Mouse (Mus musculus): Measurements from ENCODE around the gene Il17c. TPM values are rescaled to one million over a fixed set of nuclear protein-coding genes. Genes with fewer than 3 reads are reported as not detected.
A peak's percentile ranks its signal among the peaks of the same experiment; 100 is the strongest.

The Il17c gene
- polyA plus RNA-seq, 1 experiment from 2014 or later = 0.29 TPM

DNA sequence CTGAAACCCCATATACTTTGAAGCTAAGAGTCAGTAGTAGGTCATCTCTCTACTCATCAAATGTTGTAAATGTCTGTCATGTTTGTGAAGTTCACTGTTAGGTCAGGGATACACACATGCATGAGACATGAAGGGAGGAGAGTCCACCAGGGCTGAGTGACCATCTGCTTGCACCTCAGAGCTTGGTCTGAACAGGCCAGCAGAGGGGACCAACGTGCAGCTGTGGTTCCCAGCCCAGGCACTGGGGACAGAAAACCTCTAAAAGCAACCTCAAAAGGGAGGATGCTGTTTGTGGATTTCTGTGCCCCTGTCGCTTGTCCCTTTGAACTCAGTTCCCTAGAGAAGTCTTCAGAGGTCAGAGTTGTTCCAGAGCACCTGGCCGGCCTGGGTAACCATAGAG is 23.4 kb downstream of the Il17c start:
- Histone ChIP-seq H3K4me1 (peaks cover 33% of the 10 kb centered on the region), H3K36me3 (replicated peaks) (no peaks in the 10 kb centered on the region), H3K4me3 (no peak overlapping the region), H3K27me3 (replicated peaks; ENCODE audit: low read depth, poor library complexity, severe bottlenecking) (0 out of 2 replicates have a peak, but pooled peaks cover 4% of the 10 kb centered on the region), H3K9me3 (no peaks in the 10 kb centered on the region), H3K27ac (replicated peaks) (no peak overlapping the region)
- 68% methylated on average over 3 of the region's 3 CpGs for WGBS
- DNase-seq (ENCODE audit: low spot score) = no peak

DNA sequence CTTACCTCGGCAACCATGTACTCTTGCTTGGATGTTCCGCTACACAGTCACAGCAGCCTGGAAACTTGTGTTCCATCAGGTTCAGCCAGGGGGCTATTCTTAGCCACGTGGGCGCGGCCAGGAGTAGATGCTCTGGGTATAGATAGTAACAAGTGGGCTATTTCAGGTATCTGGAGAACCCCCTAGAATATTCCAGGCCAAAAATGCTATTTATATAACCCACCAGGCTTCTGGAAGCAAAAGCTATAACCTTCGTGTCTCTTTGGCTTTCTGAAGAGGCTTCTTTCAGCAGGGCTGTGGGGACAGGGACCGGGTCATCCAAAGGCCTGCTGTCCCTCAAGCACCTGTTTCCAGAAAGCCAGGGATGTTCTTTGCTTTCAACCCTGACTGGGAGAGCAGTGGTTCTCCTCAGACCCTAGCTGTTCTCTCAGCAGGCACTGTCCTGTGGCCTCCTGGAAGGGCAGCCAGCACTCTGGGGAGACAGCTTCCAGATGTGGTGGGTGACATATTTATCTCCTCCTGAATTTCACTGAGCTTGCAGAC is 29.4 kb downstream of the Il17c start:
- H3K4me1 ChIP-seq = 0 out of 2 replicates have a peak, but pooled peaks cover under 1% of the 10 kb centered on the region
- DNase-seq (ENCODE audit: low spot score) = no peak
- no peaks in the 10 kb centered on the region for H3K9me3 ChIP-seq
- H3K36me3 ChIP-seq (replicated peaks) = no peaks in the 10 kb centered on the region
- no peak overlapping the region for H3K4me3 ChIP-seq
- H3K27me3 ChIP-seq (replicated peaks; ENCODE audit: low read depth, poor library complexity, severe bottlenecking) = peaks cover 11% of the 10 kb centered on the region
- 86% methylated on average over 7 of the region's 7 CpGs for WGBS
- H3K27ac ChIP-seq (replicated peaks) = no peak overlapping the region

DNA sequence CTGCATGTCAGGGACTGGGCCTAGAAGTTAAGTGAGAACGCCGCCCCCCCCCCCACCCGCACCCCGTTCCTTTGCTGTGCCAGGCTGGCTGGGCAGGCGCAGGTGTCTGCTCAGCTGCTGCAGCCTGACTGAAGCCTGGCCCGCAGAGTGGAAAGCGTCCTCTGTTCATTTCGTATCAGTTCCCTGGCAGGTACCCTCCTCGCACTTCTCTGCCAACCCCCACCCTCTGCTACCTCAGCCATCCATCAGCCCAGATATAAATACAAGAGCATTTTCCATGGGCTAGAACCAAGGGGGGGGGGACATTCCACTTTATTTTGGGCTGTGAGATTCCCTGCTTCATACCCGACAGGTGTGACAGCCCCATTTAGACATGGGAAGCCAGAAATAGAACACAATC is 30.3 kb downstream of the Il17c start:
- H3K4me3 ChIP-seq = no peak overlapping the region
- H3K9me3 ChIP-seq = no peaks in the 10 kb centered on the region
- no peak for DNase-seq (ENCODE audit: low spot score)
- no peaks in the 10 kb centered on the region for H3K36me3 ChIP-seq (replicated peaks)
- H3K27ac ChIP-seq (replicated peaks) = no peak overlapping the region
- 88% methylated on average over 10 of the region's 10 CpGs for WGBS
- H3K27me3 ChIP-seq (replicated peaks; ENCODE audit: low read depth, poor library complexity, severe bottlenecking) = peaks cover 20% of the 10 kb centered on the region
- H3K4me1 ChIP-seq = no peaks in the 10 kb centered on the region

DNA sequence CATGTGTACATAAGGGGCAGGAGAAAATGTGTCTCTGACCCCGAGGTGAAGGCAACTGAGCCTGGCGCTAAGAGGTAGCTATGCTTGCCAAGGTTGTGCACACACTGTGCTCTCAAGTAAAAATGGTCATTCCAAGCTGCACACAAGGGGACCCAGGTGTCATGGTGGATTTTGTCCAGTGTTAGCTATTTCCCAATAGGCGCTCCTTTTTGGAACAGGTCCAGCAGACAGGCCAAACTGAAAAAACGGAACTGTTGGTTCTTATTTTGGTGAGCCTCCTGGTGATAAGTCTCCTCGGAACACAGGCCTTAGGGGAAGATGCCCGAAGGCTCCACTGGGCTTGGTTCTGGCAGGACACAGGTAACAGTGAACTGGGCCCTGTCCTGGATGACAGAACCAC is 32.6 kb downstream of the Il17c start:
- Histone ChIP-seq H3K4me1 (no peaks in the 10 kb centered on the region), H3K27ac (replicated peaks) (no peak overlapping the region), H3K36me3 (replicated peaks) (no peaks in the 10 kb centered on the region), H3K9me3 (no peaks in the 10 kb centered on the region), H3K27me3 (replicated peaks; ENCODE audit: low read depth, poor library complexity, severe bottlenecking) (peaks cover 39% of the 10 kb centered on the region), H3K4me3 (no peak overlapping the region)
- DNase-seq (ENCODE audit: low spot score) = no peak
- WGBS = 89% methylated on average over 6 of the region's 6 CpGs

DNA sequence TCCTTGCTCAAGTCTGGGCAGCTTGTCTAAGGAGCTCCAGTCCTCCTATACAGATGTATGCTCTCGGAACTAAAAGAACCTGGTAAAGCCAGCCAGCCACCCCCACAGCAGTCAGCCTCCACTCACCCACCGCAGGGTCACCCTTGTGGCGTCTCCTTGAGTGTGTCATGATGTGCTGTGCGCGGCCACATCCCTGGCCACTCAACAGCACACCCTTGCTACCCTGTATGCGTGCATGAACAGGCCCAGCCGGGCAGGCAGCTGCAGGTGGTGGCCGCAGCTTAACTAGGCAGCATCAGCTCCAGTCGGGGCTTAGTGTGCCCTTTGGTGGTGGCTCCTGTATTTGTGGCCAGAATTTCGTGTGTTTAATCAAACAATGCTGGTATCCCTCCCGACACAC is 35.4 kb downstream of the Il17c start:
- no peaks in the 10 kb centered on the region for H3K9me3 ChIP-seq

DNA sequence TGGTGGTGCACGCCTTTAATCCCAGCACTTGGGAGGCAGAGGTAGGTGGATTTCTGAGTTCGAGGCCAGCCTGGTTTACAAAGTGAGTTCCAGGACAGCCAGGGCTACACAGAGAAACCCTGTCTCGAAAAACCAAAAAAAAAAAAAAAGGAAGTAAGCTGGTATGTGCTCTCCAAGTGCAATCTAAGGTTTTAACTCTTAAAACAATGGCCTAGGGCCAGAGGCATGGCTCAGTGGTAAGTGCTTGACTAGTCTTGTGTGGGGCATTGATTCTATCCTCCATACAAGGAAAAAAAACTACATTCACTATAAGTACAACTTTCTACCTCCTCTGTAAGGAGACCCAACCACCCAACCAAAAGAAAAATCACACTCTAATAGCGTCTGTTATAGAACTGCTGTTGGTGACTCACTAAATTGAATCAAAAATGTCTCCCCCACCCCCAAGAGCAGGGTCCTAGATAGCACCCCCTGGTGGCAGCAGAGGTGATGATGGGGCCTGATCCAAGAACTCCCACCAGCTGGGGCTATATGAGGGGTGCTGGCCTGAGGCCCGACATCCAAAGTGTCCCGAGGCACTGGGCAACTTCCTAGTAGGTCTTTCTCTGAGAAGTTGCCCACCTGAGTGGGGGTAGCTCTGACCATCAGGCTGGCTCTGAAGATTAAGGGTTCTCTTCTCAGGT is 37.5 kb downstream of the Il17c start:
- Histone ChIP-seq H3K27me3 (replicated peaks; ENCODE audit: low read depth, poor library complexity, severe bottlenecking) (peaks cover 81% of the 10 kb centered on the region), H3K9me3 (no peaks in the 10 kb centered on the region), H3K36me3 (replicated peaks) (no peaks in the 10 kb centered on the region), H3K4me1 (peaks cover 45% of the 10 kb centered on the region), H3K27ac (replicated peaks) (no peak overlapping the region), H3K4me3 (peak overlapping the region; percentile 50; the same call in 1 of the 2 replicates)
- WGBS = 60% methylated on average over 6 of the region's 6 CpGs
- peak; percentile 38 for DNase-seq (ENCODE audit: low spot score)

More for the DNA sequence above, 35.4 kb downstream of the Il17c start:
- DNase-seq (ENCODE audit: low spot score) = no peak
- Histone ChIP-seq H3K36me3 (replicated peaks) (no peaks in the 10 kb centered on the region), H3K27me3 (replicated peaks; ENCODE audit: low read depth, poor library complexity, severe bottlenecking) (peaks cover 67% of the 10 kb centered on the region), H3K4me1 (peaks cover 25% of the 10 kb centered on the region), H3K4me3 (no peak overlapping the region), H3K27ac (replicated peaks) (no peak overlapping the region)
- 77% methylated on average over 11 of the region's 11 CpGs for WGBS

DNA sequence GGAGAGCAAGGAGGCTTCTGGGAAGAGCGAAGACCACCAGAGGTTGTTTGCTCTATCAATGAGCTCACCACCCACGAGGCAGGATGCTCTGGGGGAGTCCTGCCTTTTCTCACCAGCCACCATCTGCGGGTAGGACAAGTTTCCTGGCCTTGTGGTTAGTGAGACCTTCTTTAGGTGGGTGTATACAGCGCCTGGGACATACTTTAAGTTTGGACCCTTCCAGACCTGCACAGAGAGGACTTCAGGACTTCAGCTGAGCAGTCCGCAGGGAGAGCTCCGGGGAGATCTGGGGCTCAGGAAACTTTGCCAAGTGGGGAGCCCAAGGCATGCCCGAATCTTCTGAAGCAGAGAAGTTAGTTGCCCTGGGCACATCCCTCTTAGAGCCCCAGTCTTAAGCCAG is 38.2 kb downstream of the Il17c start:
- peak overlapping the region; percentile 50 for H3K4me3 ChIP-seq
- peak overlapping the region; percentile 36; the same call in 1 of the 2 replicates for H3K27ac ChIP-seq (replicated peaks)
- DNase-seq (ENCODE audit: low spot score) = no peak
- H3K4me1 ChIP-seq = peaks cover 51% of the 10 kb centered on the region
- 27% methylated on average over 7 of the region's 7 CpGs for WGBS
- no peaks in the 10 kb centered on the region for H3K9me3 ChIP-seq
- peaks cover under 1% of the 10 kb centered on the region; the same call in 1 of the 2 replicates for H3K36me3 ChIP-seq (replicated peaks)
- H3K27me3 ChIP-seq (replicated peaks; ENCODE audit: low read depth, poor library complexity, severe bottlenecking) = peaks cover 81% of the 10 kb centered on the region

DNA sequence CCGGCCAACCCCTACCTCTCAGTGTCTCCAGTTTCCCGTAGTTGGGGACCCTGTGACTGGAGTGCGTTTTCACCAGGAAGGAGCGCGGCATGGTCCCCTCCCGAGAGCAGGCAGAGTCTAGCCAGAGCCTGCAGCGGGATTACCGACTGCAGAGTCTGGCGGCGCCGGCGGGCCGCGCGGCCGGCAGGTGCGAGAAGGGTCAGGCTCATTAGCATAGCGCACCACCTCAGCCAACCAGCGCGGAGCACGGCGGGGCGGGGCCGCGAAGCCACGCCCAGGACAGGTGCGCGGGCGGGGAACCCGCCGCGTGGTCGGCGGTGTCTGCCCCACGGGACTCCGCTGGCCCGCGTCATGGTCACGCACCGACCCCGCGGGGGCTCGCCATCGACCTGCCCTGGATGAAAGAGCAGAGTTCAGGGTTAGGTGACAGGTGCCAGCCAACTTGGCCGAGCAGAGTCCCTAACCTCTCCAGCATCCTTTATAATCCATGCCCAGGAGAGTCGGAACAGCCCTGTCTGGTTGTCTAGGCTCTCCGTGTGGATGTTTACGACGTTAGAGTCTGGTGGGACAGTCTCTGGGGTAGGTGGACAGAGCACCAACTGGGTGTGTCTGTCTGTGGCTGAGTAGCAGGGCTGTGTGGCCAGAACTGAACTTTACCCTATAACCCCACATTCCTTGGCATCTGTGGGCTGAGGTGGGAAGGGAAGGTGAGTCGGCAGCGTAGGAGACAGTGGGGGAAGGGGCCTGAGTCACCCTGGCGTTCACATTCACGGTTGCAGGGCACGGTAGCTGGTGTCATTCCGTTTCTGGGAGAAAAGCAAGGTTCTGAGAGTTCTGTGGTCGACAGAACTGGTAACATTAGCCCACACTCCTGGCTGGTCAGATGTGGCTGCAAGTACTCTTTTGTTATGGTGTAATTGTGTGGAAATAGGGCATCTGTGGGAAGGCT is 39.0 kb downstream of the Il17c start, which contains the start of gene Snai3:
Gene Snai3 (minus strand): TSS at position 210 of the 949 bp plus-strand sequence.
- DNase-seq (ENCODE audit: low spot score) = peak; percentile 73
- 3% methylated on average over 56 of the region's 56 CpGs for WGBS
- Histone ChIP-seq H3K36me3 (replicated peaks) (peaks cover 8% of the 10 kb centered on the region), H3K9me3 (no peaks in the 10 kb centered on the region), H3K27me3 (replicated peaks; ENCODE audit: low read depth, poor library complexity, severe bottlenecking) (peaks cover 78% of the 10 kb centered on the region), H3K4me1 (peaks cover 54% of the 10 kb centered on the region), H3K27ac (replicated peaks) (peak within 1 kb of the TSS; percentile 36; the same call in 1 of the 2 replicates), H3K4me3 (peak within 1 kb of the TSS; percentile 50)

DNA sequence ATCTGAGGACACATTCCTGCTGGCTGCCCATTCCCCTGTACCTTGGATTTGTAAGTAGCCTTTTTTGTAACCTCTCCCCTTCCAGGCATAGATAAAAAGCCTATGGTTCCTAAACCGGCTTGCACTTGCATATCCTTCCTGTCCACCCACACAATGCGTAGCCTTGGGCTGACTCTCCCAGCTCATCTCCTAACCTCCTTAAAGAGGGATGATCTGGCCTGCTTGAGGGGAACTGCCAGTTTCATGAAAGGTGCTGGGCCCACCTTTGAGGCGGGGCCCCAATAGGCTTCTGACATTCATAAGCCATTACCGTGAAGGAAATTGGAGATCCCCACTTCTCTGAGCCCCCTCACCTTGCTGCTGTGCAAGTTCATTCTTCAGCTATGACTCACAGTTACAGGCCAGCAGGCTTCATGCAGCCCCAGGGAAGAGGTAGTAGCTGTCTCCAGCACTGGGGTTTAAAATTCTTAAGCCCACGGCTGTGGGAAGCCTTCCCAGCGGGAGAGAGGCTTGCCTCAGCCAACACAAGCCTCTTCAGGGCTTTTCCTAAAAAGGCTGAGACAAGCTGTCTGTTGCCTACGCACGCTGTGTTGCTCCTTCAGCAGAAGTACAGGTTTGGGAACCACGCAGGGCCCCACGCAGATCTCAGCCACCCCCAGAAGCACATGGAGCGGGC is 39.8 kb downstream of the Il17c start:
- Histone ChIP-seq H3K27ac (replicated peaks) (no peak overlapping the region), H3K9me3 (no peaks in the 10 kb centered on the region), H3K27me3 (replicated peaks; ENCODE audit: low read depth, poor library complexity, severe bottlenecking) (peaks cover 69% of the 10 kb centered on the region), H3K4me3 (no peak overlapping the region), H3K4me1 (peaks cover 54% of the 10 kb centered on the region), H3K36me3 (replicated peaks) (peaks cover 16% of the 10 kb centered on the region)
- WGBS = 61% methylated on average over 11 of the region's 11 CpGs
- DNase-seq (ENCODE audit: low spot score) = no peak

DNA sequence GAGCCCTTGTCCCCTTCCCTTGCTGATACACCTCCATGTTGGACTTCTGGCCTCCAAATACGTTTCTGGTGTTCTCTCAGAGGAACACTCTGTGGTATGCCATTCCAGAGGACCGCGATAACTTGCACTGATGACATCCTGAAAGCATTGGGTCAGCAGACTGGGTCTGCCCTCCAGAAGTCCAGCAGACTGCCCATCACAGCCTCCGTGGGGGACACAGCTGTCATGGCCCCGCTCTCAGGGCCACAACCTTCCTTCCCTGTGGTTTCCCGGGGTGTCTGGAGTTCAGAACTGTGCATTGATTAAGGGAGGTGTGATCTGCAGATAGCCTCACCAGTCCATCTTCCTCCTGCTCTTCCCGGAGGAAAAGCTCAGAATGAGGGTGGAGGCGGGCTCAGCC is 40.7 kb downstream of the Il17c start:
- peaks cover 54% of the 10 kb centered on the region for H3K4me1 ChIP-seq
- H3K9me3 ChIP-seq = no peaks in the 10 kb centered on the region
- H3K36me3 ChIP-seq (replicated peaks) = peaks cover 25% of the 10 kb centered on the region
- no peak overlapping the region for H3K4me3 ChIP-seq
- H3K27me3 ChIP-seq (replicated peaks; ENCODE audit: low read depth, poor library complexity, severe bottlenecking) = peaks cover 60% of the 10 kb centered on the region
- no peak for DNase-seq (ENCODE audit: low spot score)
- WGBS = 77% methylated on average over 8 of the region's 8 CpGs
- H3K27ac ChIP-seq (replicated peaks) = no peak overlapping the region

DNA sequence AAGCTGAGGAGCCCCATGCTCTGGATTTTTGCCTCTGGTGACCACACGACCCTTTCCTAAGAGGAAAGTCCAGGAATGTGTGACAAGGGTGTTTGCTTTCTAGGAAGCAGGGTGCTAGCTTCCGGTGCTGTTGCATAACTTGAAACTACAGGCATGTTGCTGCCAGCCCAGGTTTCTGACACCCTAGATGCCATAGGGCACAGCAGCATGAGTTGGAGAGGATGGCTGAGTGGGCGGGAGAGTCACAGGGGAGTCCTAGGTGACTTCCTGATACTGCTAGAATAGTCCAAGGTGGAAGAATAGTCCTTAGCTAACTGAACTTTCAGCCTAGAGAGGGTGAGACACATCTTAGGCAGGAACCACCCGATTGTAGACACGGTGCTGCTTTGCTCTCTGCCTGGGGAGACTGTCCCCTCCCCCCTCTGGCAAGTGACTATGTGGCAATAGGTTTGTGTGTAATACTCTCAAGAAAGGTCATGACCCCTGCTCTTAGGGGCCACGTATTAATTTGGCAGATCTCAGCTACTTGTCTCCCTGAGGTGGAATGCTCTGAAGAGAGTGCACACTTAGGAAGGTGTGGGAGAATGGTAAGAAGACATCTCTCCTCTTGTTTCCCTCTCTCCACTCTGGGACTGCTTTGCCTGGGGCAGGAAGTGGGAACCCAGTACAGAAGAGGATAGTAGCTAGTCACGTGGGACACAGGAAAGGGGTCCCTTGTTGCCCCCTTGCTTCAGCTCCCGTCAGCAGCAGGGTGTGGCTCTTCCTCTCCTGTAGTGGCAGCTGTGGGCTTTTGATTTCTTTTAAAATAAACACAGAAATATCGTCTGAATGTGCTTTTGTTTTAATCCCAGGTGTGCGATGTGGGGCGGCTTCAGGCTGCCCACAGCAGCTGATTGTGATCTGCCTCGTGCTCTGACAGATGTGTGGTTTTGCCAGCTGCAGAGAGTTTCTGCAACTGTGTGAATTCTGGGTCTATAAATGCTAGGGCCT is 42.1 kb downstream of the Il17c start:
- WGBS = 56% methylated on average over 12 of the region's 12 CpGs
- peaks cover 54% of the 10 kb centered on the region for H3K4me1 ChIP-seq
- H3K9me3 ChIP-seq = no peaks in the 10 kb centered on the region
- H3K36me3 ChIP-seq (replicated peaks) = peaks cover 40% of the 10 kb centered on the region
- peaks cover 46% of the 10 kb centered on the region for H3K27me3 ChIP-seq (replicated peaks; ENCODE audit: low read depth, poor library complexity, severe bottlenecking)
- no peak overlapping the region for H3K27ac ChIP-seq (replicated peaks)
- H3K4me3 ChIP-seq = no peak overlapping the region
- no peak for DNase-seq (ENCODE audit: low spot score)
